ENCODE assay signal across 11 mouse cellular contexts in genomic region chr15:102242404-102243228, GRCm38 (mm10). TPM values are rescaled to one million over a fixed set of nuclear protein-coding genes. Genes with fewer than 3 reads are reported as not detected.
DNase-seq lines count a peak whose midpoint lies in the region; ATAC-seq lines count a peak whose summit lies in the region.
"Had no signal": no experiment of that assay in that cellular context is flagged by ENCODE, and none has a peak within 500 bp of the region (broad histone marks: within the 10 kb centered on the region; RNA-seq: fewer than 3 reads in every experiment).

No protein-coding gene starts in this region.

- no peak for DNase-seq in heart, embryonic 10.5 days (ENCODE audit: low spot score)
- DNase-seq in heart, postnatal 36 days, result no peak
- no peak for DNase-seq in lung, adult 18-20 months
- DNase-seq in yolk sac, embryonic 10.5 days (ENCODE audit: low spot score), result no peak
- DNase-seq in midbrain, embryonic 10.5 days (ENCODE audit: low spot score), result no peak
- DNase-seq: cerebellum, postnatal 10 days had no signal

- peaks cover 54% of the 10 kb centered on the region for H3K4me1 ChIP-seq in heart, embryonic 10.5 days
- peaks cover 41% of the 10 kb centered on the region for H3K4me1 ChIP-seq in lung, embryonic 16.5 days (replicated peaks; ENCODE audit: control insufficient read depth, insufficient read depth, low read length)
- peaks cover 38% of the 10 kb centered on the region for H3K4me1 ChIP-seq in intestine, embryonic 15.5 days (replicated peaks)
- peaks cover 31% of the 10 kb centered on the region for H3K4me1 ChIP-seq in stomach, embryonic 14.5 days (ENCODE audit: control insufficient read depth, insufficient read depth, low read length)
- peaks cover 51% of the 10 kb centered on the region for H3K4me1 ChIP-seq in midbrain, embryonic 10.5 days

- H3K27ac ChIP-seq in heart, embryonic 10.5 days, result peak overlapping the region; percentile 59; the same call in 1 of the 2 replicates
- peak overlapping the region; percentile 100 for H3K27ac ChIP-seq in lung, embryonic 16.5 days (ENCODE audit: low read length)
- peak overlapping the region; percentile 78 for H3K27ac ChIP-seq in intestine, embryonic 15.5 days
- peak overlapping the region; percentile 34 for H3K27ac ChIP-seq in stomach, embryonic 14.5 days (ENCODE audit: low read length)
- no peak overlapping the region for H3K27ac ChIP-seq in midbrain, embryonic 10.5 days (replicated peaks)

- H3K27me3 ChIP-seq in heart, embryonic 10.5 days (ENCODE audit: insufficient read depth, poor library complexity, severe bottlenecking), result peaks cover 61% of the 10 kb centered on the region
- no peaks in the 10 kb centered on the region for H3K27me3 ChIP-seq in lung, embryonic 16.5 days (ENCODE audit: control insufficient read depth, insufficient read depth, low read depth, low read length)
- no peaks in the 10 kb centered on the region for H3K27me3 ChIP-seq in intestine, embryonic 15.5 days (replicated peaks)
- H3K27me3 ChIP-seq in stomach, embryonic 14.5 days (ENCODE audit: control insufficient read depth, insufficient read depth, low read length), result no peaks in the 10 kb centered on the region
- H3K27me3 ChIP-seq in midbrain, embryonic 10.5 days (ENCODE audit: low read depth, poor library complexity, severe bottlenecking), result peaks cover 82% of the 10 kb centered on the region

- no peak overlapping the region for H3K4me3 ChIP-seq in heart, embryonic 10.5 days
- no peak overlapping the region for H3K4me3 ChIP-seq in lung, embryonic 16.5 days (ENCODE audit: low read length)
- 0 out of 2 replicates have a peak overlapping the region, but pooled peaks have one; percentile 53 for H3K4me3 ChIP-seq in intestine, embryonic 15.5 days (replicated peaks)
- peak overlapping the region; percentile 17; the same call in 1 of the 2 replicates for H3K4me3 ChIP-seq in stomach, embryonic 14.5 days (ENCODE audit: low read depth, low read length)
- no peak overlapping the region for H3K4me3 ChIP-seq in midbrain, embryonic 10.5 days

- H3K36me3 ChIP-seq in heart, embryonic 10.5 days, result 0 out of 2 replicates have a peak, but pooled peaks cover 2% of the 10 kb centered on the region
- H3K36me3 ChIP-seq in lung, embryonic 16.5 days (ENCODE audit: control insufficient read depth, insufficient read depth, low read length), result peaks cover 21% of the 10 kb centered on the region
- no peaks in the 10 kb centered on the region for H3K36me3 ChIP-seq in intestine, embryonic 15.5 days
- peaks cover 9% of the 10 kb centered on the region; the same call in 1 of the 2 replicates for H3K36me3 ChIP-seq in stomach, embryonic 14.5 days (ENCODE audit: control insufficient read depth, insufficient read depth, low read length)
- H3K36me3 ChIP-seq in midbrain, embryonic 10.5 days, result no peaks in the 10 kb centered on the region

- H3K4me2 ChIP-seq in lung, embryonic 16.5 days (ENCODE audit: low read depth, low read length), result peak overlapping the region; percentile 94
- H3K4me2 ChIP-seq in intestine, embryonic 15.5 days (replicated peaks), result peak overlapping the region; percentile 96
- H3K4me2 ChIP-seq in stomach, embryonic 14.5 days (replicated peaks; ENCODE audit: low read depth, low read length), result peak overlapping the region; percentile 64

- ATAC-seq in lung, embryonic 16.5 days (ENCODE audit: low read depth), result no peak
- ATAC-seq in intestine, embryonic 15.5 days, result no peak
- no peak for ATAC-seq in stomach, embryonic 14.5 days (ENCODE audit: insufficient number of reproducible peaks, insufficient read depth, low FRiP score, low read depth)

- intact Hi-C loops in heart, postnatal 36 days (cut with DNase I), result no loop called here

- 34% methylated on average over 12 of the region's 12 CpGs for WGBS in heart, embryonic 10.5 days
- WGBS in lung, embryonic 16.5 days, result 44% methylated on average over 12 of the region's 12 CpGs
- WGBS in intestine, embryonic 15.5 days, result 44% methylated on average over 12 of the region's 12 CpGs
- WGBS in stomach, embryonic 14.5 days, result 41% methylated on average over 12 of the region's 12 CpGs
- 26% methylated on average over 12 of the region's 12 CpGs for WGBS in midbrain, embryonic 10.5 days

- H3K9me3 ChIP-seq in heart, embryonic 10.5 days, result no peaks in the 10 kb centered on the region
- no peaks in the 10 kb centered on the region for H3K9me3 ChIP-seq in lung, embryonic 16.5 days (ENCODE audit: control insufficient read depth, low read length)
- no peaks in the 10 kb centered on the region for H3K9me3 ChIP-seq in intestine, embryonic 15.5 days
- H3K9me3 ChIP-seq in stomach, embryonic 14.5 days (ENCODE audit: control insufficient read depth, low read depth, low read length), result no peaks in the 10 kb centered on the region
- no peaks in the 10 kb centered on the region for H3K9me3 ChIP-seq in midbrain, embryonic 10.5 days (replicated peaks)

- H3K9ac ChIP-seq in lung, embryonic 16.5 days (ENCODE audit: low read length), result peak overlapping the region; percentile 88
- H3K9ac ChIP-seq in intestine, embryonic 15.5 days, result peak overlapping the region; percentile 15; the same call in 1 of the 2 replicates
- H3K9ac ChIP-seq in stomach, embryonic 14.5 days (replicated peaks; ENCODE audit: low read depth, low read length), result no peak overlapping the region

RNA-seq across cellular contexts. Expression of gene Itgb7, which starts 10.9 kb away (rescaled TPM):
- 0.22 and 1.5 TPM in 2 replicates for polyA plus RNA-seq in heart, embryonic 10.5 days (2016; fragmentation: Nextera tagmentation; extraction: Ambion mirVana)
- total RNA-seq in heart, postnatal 36 days (2021), result 1 to 10 TPM; 1.6 to 1.8 TPM
- 3.0 and 3.9 TPM in 2 replicates for polyA plus RNA-seq in lung, embryonic 16.5 days (2015; fragmentation: Nextera tagmentation; extraction: Ambion mirVana)
- polyA plus RNA-seq in intestine, embryonic 15.5 days (2015; fragmentation: Nextera tagmentation; extraction: Ambion mirVana), result 10.8 and 12.9 TPM in 2 replicates
- polyA plus RNA-seq in stomach, embryonic 14.5 days (2014; fragmentation: Nextera tagmentation; extraction: Ambion mirVana), result 5.8 and 9.9 TPM in 2 replicates
- polyA plus RNA-seq in midbrain, embryonic 10.5 days (2016; fragmentation: Nextera tagmentation; extraction: Ambion mirVana), result 0.31 and 0.56 TPM in 2 replicates

RNA-seq across cellular contexts. Expression of gene Rarg, which starts 14.7 kb away (rescaled TPM):
- 11.3 and 17.3 TPM in 2 replicates for polyA plus RNA-seq in heart, embryonic 10.5 days (2016; fragmentation: Nextera tagmentation; extraction: Ambion mirVana)
- total RNA-seq in heart, postnatal 36 days (2021), result 10 to 100 TPM; 20.0 to 21.9 TPM
- polyA plus RNA-seq in lung, embryonic 16.5 days (2015; fragmentation: Nextera tagmentation; extraction: Ambion mirVana), result 46.7 and 46.9 TPM in 2 replicates
- 15.8 and 16.5 TPM in 2 replicates for polyA plus RNA-seq in intestine, embryonic 15.5 days (2015; fragmentation: Nextera tagmentation; extraction: Ambion mirVana)
- 36.9 and 40.5 TPM in 2 replicates for polyA plus RNA-seq in stomach, embryonic 14.5 days (2014; fragmentation: Nextera tagmentation; extraction: Ambion mirVana)
- polyA plus RNA-seq in midbrain, embryonic 10.5 days (2016; fragmentation: Nextera tagmentation; extraction: Ambion mirVana), result 14.3 and 16.2 TPM in 2 replicates

RNA-seq across cellular contexts. Expression of gene Gm9918, which starts 27.7 kb away (rescaled TPM):
- 0.23 TPM in 1 of 2 replicates, not detected in the other for polyA plus RNA-seq in heart, embryonic 10.5 days (2016; fragmentation: Nextera tagmentation; extraction: Ambion mirVana)
- not detected for total RNA-seq in heart, postnatal 36 days (2021)
- polyA plus RNA-seq in lung, embryonic 16.5 days (2015; fragmentation: Nextera tagmentation; extraction: Ambion mirVana), result 0.34 and 0.57 TPM in 2 replicates
- polyA plus RNA-seq in intestine, embryonic 15.5 days (2015; fragmentation: Nextera tagmentation; extraction: Ambion mirVana), result 0.08 and 0.14 TPM in 2 replicates
- polyA plus RNA-seq in stomach, embryonic 14.5 days (2014; fragmentation: Nextera tagmentation; extraction: Ambion mirVana), result 0.36 and 0.56 TPM in 2 replicates
- polyA plus RNA-seq in midbrain, embryonic 10.5 days (2016; fragmentation: Nextera tagmentation; extraction: Ambion mirVana), result 0.35 and 0.41 TPM in 2 replicates
- total RNA-seq: left cerebral cortex, postnatal 25 days; neutrophil, adult 5-6 weeks had no signal

RNA-seq across cellular contexts. Expression of gene Mfsd5, which starts 36.6 kb away (rescaled TPM):
- 55.7 and 63.4 TPM in 2 replicates for polyA plus RNA-seq in heart, embryonic 10.5 days (2016; fragmentation: Nextera tagmentation; extraction: Ambion mirVana)
- total RNA-seq in heart, postnatal 36 days (2021), result 10 to 100 TPM; 18.1 to 19.4 TPM
- polyA plus RNA-seq in lung, embryonic 16.5 days (2015; fragmentation: Nextera tagmentation; extraction: Ambion mirVana), result 58.3 and 61.1 TPM in 2 replicates
- 66.2 and 67.9 TPM in 2 replicates for polyA plus RNA-seq in intestine, embryonic 15.5 days (2015; fragmentation: Nextera tagmentation; extraction: Ambion mirVana)
- polyA plus RNA-seq in stomach, embryonic 14.5 days (2014; fragmentation: Nextera tagmentation; extraction: Ambion mirVana), result 63.1 and 63.7 TPM in 2 replicates
- 59.2 and 63.2 TPM in 2 replicates for polyA plus RNA-seq in midbrain, embryonic 10.5 days (2016; fragmentation: Nextera tagmentation; extraction: Ambion mirVana)

RNA-seq across cellular contexts. Expression of gene Csad, which starts 38.1 kb away (rescaled TPM):
- polyA plus RNA-seq in heart, embryonic 10.5 days (2016; fragmentation: Nextera tagmentation; extraction: Ambion mirVana), result 36.1 and 41.0 TPM in 2 replicates
- 10 to 100 TPM; 15.8 to 16.2 TPM for total RNA-seq in heart, postnatal 36 days (2021)
- polyA plus RNA-seq in lung, embryonic 16.5 days (2015; fragmentation: Nextera tagmentation; extraction: Ambion mirVana), result 69.5 and 70.6 TPM in 2 replicates
- 45.8 and 49.3 TPM in 2 replicates for polyA plus RNA-seq in intestine, embryonic 15.5 days (2015; fragmentation: Nextera tagmentation; extraction: Ambion mirVana)
- polyA plus RNA-seq in stomach, embryonic 14.5 days (2014; fragmentation: Nextera tagmentation; extraction: Ambion mirVana), result 60.5 and 63.9 TPM in 2 replicates
- 32.8 and 38.8 TPM in 2 replicates for polyA plus RNA-seq in midbrain, embryonic 10.5 days (2016; fragmentation: Nextera tagmentation; extraction: Ambion mirVana)

Comparison
In these comparisons a context has a peak if more than half of its experiments do, and no peak if none do; other contexts are left out.
1. H3K4me3 ChIP-seq: peak in intestine, embryonic 15.5 days (single experiment) and stomach, embryonic 14.5 days (single experiment); none in heart, embryonic 10.5 days (single experiment), lung, embryonic 16.5 days (single experiment) and midbrain, embryonic 10.5 days (single experiment).
2. Peak in every context shown above with its lines, with median percentiles within 50 percentile points of each other: H3K4me2 ChIP-seq.